Mouse (Mus musculus) brain, embryonic 14.5 days (tissue): ENCODE data around the gene Fau. TPM values are rescaled to one million over a fixed set of nuclear protein-coding genes. Genes with fewer than 3 reads are reported as not detected.

Experiments
- DNase-seq: peaks from one replicate; pipeline ENCODE4 v3.0.0-alpha.2; 2011; ENCODE audit warnings: low read depth
- CTCF ChIP-seq: fragments of 200-500 bp; IDR thresholded peaks from 2 replicates; pipeline ENCODE4 v1.5.1; 2012; ENCODE audit warnings: inconsistent platforms, mild to moderate bottlenecking, moderate library complexity, borderline replicate concordance; ENCODE audit not compliant: insufficient read depth, insufficient read length; ENCODE audit errors: extremely low read depth
- POLR2A ChIP-seq: fragments of 200-500 bp; IDR thresholded peaks from 2 replicates; pipeline ENCODE4 v1.6.1; 2012; ENCODE audit warnings: mild to moderate bottlenecking, inconsistent platforms, borderline replicate concordance; ENCODE audit not compliant: poor library complexity, insufficient read depth, insufficient read length, severe bottlenecking; ENCODE audit errors: extremely low read depth
- polyA plus RNA-seq: library from polyadenylated mRNA; depleted of rRNA; stranded (reverse); fragments of >200 nt; gene quantifications from 2 replicates; pipeline ENCODE4 v1.2.3, GENCODE M21; 2012; rRNA removed

The Fau gene
- polyA plus RNA-seq, 1 experiment = 1,255 TPM

- TF ChIP-seq CTCF (no peak), POLR2A (no peak)
- DNase-seq = no peak
Observed at GRCm38 (mm10) chr19:6079983-6080480, 22.4 kb downstream of the Fau start, which contains the start of gene Tmem262. Gene Tmem262 (plus strand): TSS chr19:6080033.

- DNase-seq = no peak
- no peak for TF ChIP-seq POLR2A
- no peak for TF ChIP-seq CTCF
Observed at GRCm38 (mm10) chr19:6082156-6082555, 24.5 kb downstream of the Fau start, which contains the start of gene Gm28374. Gene Gm28374 (minus strand): TSS chr19:6082256.

GRCm38 (mm10) chr19:6084478-6085248, 27.0 kb downstream of the Fau start, which contains the start of the genes Zfpl1 and Cdca5:
Gene Zfpl1 (minus strand): TSS chr19:6084956.
Gene Cdca5 (plus strand): TSS chr19:6084983.
- peak; percentile 99 for DNase-seq

GRCm38 (mm10) chr19:6085417-6085879, 27.8 kb downstream of the Fau start:
- no peak for TF ChIP-seq POLR2A
- no peak for TF ChIP-seq CTCF
- DNase-seq = peak; percentile 82

More at GRCm38 (mm10) chr19:6084478-6085248, 27.0 kb downstream of the Fau start, which contains the start of the genes Zfpl1 and Cdca5:
- TF ChIP-seq POLR2A (peak; percentile 51; the same call in 1 of the 2 replicates), CTCF (no peak)

- no peak for DNase-seq
- no peak for TF ChIP-seq POLR2A
- TF ChIP-seq CTCF = no peak
Observed at GRCm38 (mm10) chr19:6088841-6089240, 31.2 kb downstream of the Fau start.

- no peak for TF ChIP-seq POLR2A
- no peak for TF ChIP-seq CTCF
- no peak for DNase-seq
Observed at GRCm38 (mm10) chr19:6094119-6094518, 36.5 kb downstream of the Fau start, which contains the start of gene AC131692.1. Gene AC131692.1 (plus strand): TSS chr19:6094419.

GRCm38 (mm10) chr19:6097847-6098246, 40.2 kb downstream of the Fau start:
- no peak for DNase-seq
- TF ChIP-seq POLR2A (no peak), CTCF (no peak)

GRCm38 (mm10) chr19:6101186-6101585, 43.5 kb downstream of the Fau start:
- DNase-seq = no peak
- no peak for TF ChIP-seq POLR2A

GRCm38 (mm10) chr19:6102169-6102853, 44.7 kb downstream of the Fau start:
- DNase-seq = no peak
- no peak for TF ChIP-seq POLR2A
- no peak for TF ChIP-seq CTCF

- DNase-seq = no peak
- no peak for TF ChIP-seq CTCF
- TF ChIP-seq POLR2A = no peak
Observed at GRCm38 (mm10) chr19:6104476-6104875, 46.8 kb downstream of the Fau start.

GRCm38 (mm10) chr19:6105586-6105985, 47.9 kb downstream of the Fau start, which contains the start of gene Naaladl1:
Gene Naaladl1 (plus strand): TSS chr19:6105782.
- TF ChIP-seq CTCF = no peak
- TF ChIP-seq POLR2A = no peak
- no peak for DNase-seq

Other genes with a start within 250 kb of the Fau start
- 18.9 and 21.3 TPM in 2 replicates for gene Frmd8, start 182.6 kb upstream of the Fau start, polyA plus RNA-seq
- gene Slc25a45, start 180.0 kb upstream of the Fau start, polyA plus RNA-seq = 2.6 and 3.5 TPM in 2 replicates
- 15.2 and 15.5 TPM in 2 replicates for gene Tigd3, start 163.7 kb upstream of the Fau start, polyA plus RNA-seq
- 180 and 231 TPM in 2 replicates for gene Dpf2, start 144.8 kb upstream of the Fau start, polyA plus RNA-seq
- gene Cdc42ep2, start 133.0 kb upstream of the Fau start, polyA plus RNA-seq = 11.7 and 13.7 TPM in 2 replicates
- gene Pola2, start 93.6 kb upstream of the Fau start, polyA plus RNA-seq = 33.8 and 56.9 TPM in 2 replicates
- gene Slc22a20, start 71.7 kb upstream of the Fau start, polyA plus RNA-seq = not detected in 2 replicates
- 5.2 and 7.6 TPM in 2 replicates for gene Capn1, start 41.9 kb upstream of the Fau start, polyA plus RNA-seq
- gene Syvn1, start 11.3 kb upstream of the Fau start, polyA plus RNA-seq = 24.6 and 38.8 TPM in 2 replicates
- 46.3 and 50.4 TPM in 2 replicates for gene Mrpl49, start 59 bp upstream of the Fau start, polyA plus RNA-seq
- gene Znhit2, start 3.3 kb downstream of the Fau start, polyA plus RNA-seq = 36.0 and 46.5 TPM in 2 replicates
- gene Tm7sf2, start 10.5 kb downstream of the Fau start, polyA plus RNA-seq = 76.1 and 100 TPM in 2 replicates
- gene Vps51, start 19.4 kb downstream of the Fau start, polyA plus RNA-seq = 95.4 and 109 TPM in 2 replicates
- gene Tmem262, start 22.2 kb downstream of the Fau start, polyA plus RNA-seq = not detected in 2 replicates
- 2.5 and 3.1 TPM in 2 replicates for gene Gm28374, start 24.4 kb downstream of the Fau start, polyA plus RNA-seq
- 103 and 127 TPM in 2 replicates for gene Zfpl1, start 27.1 kb downstream of the Fau start, polyA plus RNA-seq
- gene Cdca5, start 27.1 kb downstream of the Fau start, polyA plus RNA-seq = 9.7 and 16.3 TPM in 2 replicates
- 0.15 and 0.25 TPM in 2 replicates for gene AC131692.1, start 36.6 kb downstream of the Fau start, polyA plus RNA-seq
- gene Naaladl1, start 47.9 kb downstream of the Fau start, polyA plus RNA-seq = 1.1 and 2.0 TPM in 2 replicates
- 47.3 and 66.2 TPM in 2 replicates for gene Sac3d1, start 60.8 kb downstream of the Fau start, polyA plus RNA-seq
- gene Snx15, start 70.5 kb downstream of the Fau start, polyA plus RNA-seq = 52.3 and 52.4 TPM in 2 replicates
- gene Batf2, start 83.1 kb downstream of the Fau start, polyA plus RNA-seq = 0.05 TPM in 2 replicates
- 109 and 144 TPM in 2 replicates for gene Arl2, start 83.7 kb downstream of the Fau start, polyA plus RNA-seq
- 0.05 TPM in 1 of 2 replicates, not detected in the other for gene Majin, start 126.5 kb downstream of the Fau start, polyA plus RNA-seq
- gene Gpha2, start 168.5 kb downstream of the Fau start, polyA plus RNA-seq = 0.22 TPM in 1 of 2 replicates, not detected in the other
- 121 and 133 TPM in 2 replicates for gene Ppp2r5b, start 178.0 kb downstream of the Fau start, polyA plus RNA-seq
- 21.8 and 28.9 TPM in 2 replicates for gene Atg2a, start 183.8 kb downstream of the Fau start, polyA plus RNA-seq
- 200 and 212 TPM in 2 replicates for gene Ehd1, start 218.9 kb downstream of the Fau start, polyA plus RNA-seq
- 4.4 and 6.5 TPM in 2 replicates for gene Cdc42bpg, start 248.6 kb downstream of the Fau start, polyA plus RNA-seq